Mouse (Mus musculus) liver, embryonic 15.5 days (tissue): Measurements from ENCODE around the gene 4921511M17Rik. TPM values are rescaled to one million over a fixed set of nuclear protein-coding genes. Genes with fewer than 3 reads are reported as not detected.
"Not testable (repeated sequence)": the region's sequence is repeated elsewhere in the genome, so short reads cannot be mapped to it uniquely, and the experiment has no call there.

ENCODE experiments used
- ATAC-seq: fragments of 200-750 bp; cut with Nextera tagmentation; 2 replicates; pipeline ENCODE4 v1.8.0; 2017; ENCODE audit warnings: moderate number of reproducible peaks, mild to moderate bottlenecking, moderate library complexity; ENCODE audit not compliant: insufficient read depth
- H3K27ac ChIP-seq: fragments of 300-500 bp; sonication (generic); replicated peaks from 2 replicates; pipeline ENCODE4 v1.5.1; 2015; ENCODE audit warnings: mild to moderate bottlenecking, inconsistent platforms
- H3K27me3 ChIP-seq: fragments of 300-500 bp; sonication (generic); 2 replicates; pipeline ENCODE4 v1.6.1; 2015; ENCODE audit warnings: mild to moderate bottlenecking, inconsistent platforms
- H3K36me3 ChIP-seq: fragments of 300-500 bp; sonication (generic); replicated peaks from 2 replicates; pipeline ENCODE4 v1.6.1; 2015; ENCODE audit warnings: moderate library complexity, mild to moderate bottlenecking, inconsistent platforms
- H3K4me1 ChIP-seq: fragments of 300-500 bp; sonication (generic); replicated peaks from 2 replicates; pipeline ENCODE4 v1.6.1; 2015; ENCODE audit warnings: inconsistent platforms
- H3K4me2 ChIP-seq: fragments of 300-500 bp; sonication (generic); 2 replicates; pipeline ENCODE4 v1.6.1; 2015; ENCODE audit warnings: moderate library complexity, mild to moderate bottlenecking, inconsistent platforms
- H3K4me3 ChIP-seq: fragments of 300-500 bp; sonication (generic); replicated peaks from 2 replicates; pipeline ENCODE4 v1.5.1; 2015; ENCODE audit warnings: mild to moderate bottlenecking, inconsistent platforms
- H3K9ac ChIP-seq: fragments of 300-500 bp; sonication (generic); 2 replicates; pipeline ENCODE4 v1.6.1; 2015; ENCODE audit warnings: moderate library complexity, mild to moderate bottlenecking, inconsistent platforms
- H3K9me3 ChIP-seq: fragments of 300-500 bp; sonication (generic); replicated peaks from 2 replicates; pipeline ENCODE4 v1.6.1; 2016; ENCODE audit warnings: inconsistent platforms
- WGBS: fragments of 180-500 bp; shearing (Covaris S2); methylation state at CpG from one replicate; pipeline ENCODE4 v1.1.7; 2015; ENCODE audit warnings: mixed read lengths; ENCODE audit not compliant: insufficient replicate concordance; 5-methylcytosine and 5-hydroxymethylcytosine counted together
- polyA plus RNA-seq: library from polyadenylated mRNA; unstranded; fragments of >200 nt; fragmentation: Nextera tagmentation; extraction: Ambion mirVana; gene quantifications from 2 replicates; pipeline ENCODE4 v1.2.1, GENCODE M21; 2015

4921511M17Rik gene
- polyA plus RNA-seq, result not detected in 2 replicates

DNA sequence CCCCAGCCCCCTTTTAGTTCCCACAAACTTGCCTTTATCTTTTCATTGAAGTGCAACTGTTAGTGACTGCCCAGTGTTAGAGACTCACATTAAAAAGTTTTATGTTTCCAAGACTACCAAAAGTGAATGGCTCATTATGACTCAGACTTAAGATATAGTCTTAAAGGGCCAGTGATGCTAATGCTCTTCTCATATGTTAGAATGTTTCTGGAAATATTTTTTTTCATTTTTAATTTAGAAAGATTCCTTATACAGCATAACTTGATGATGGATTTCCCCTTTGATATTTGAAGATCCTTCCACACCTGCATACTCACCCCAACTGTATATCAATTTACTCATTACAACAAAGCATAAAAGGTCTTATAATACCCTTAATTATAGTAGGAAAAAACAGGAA is at the start of gene 4921511M17Rik:
Gene 4921511M17Rik (minus strand): TSS at position 101 of the 400 bp plus-strand sequence.
- not testable (repeated sequence) for H3K27ac ChIP-seq, H3K36me3 ChIP-seq, H3K27me3 ChIP-seq, H3K9me3 ChIP-seq, H3K4me1 ChIP-seq, H3K4me2 ChIP-seq, H3K9ac ChIP-seq, H3K4me3 ChIP-seq, ATAC-seq

DNA sequence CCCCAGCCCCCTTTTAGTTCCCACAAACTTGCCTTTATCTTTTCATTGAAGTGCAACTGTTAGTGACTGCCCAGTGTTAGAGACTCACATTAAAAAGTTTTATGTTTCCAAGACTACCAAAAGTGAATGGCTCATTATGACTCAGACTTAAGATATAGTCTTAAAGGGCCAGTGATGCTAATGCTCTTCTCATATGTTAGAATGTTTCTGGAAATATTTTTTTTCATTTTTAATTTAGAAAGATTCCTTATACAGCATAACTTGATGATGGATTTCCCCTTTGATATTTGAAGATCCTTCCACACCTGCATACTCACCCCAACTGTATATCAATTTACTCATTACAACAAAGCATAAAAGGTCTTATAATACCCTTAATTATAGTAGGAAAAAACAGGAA is 21.3 kb upstream of the 4921511M17Rik start, which contains the start of gene Gm10057:
Gene Gm10057 (minus strand): TSS at position 101 of the 400 bp plus-strand sequence.
- not testable (repeated sequence) for H3K27me3 ChIP-seq, H3K4me3 ChIP-seq, H3K9me3 ChIP-seq, H3K36me3 ChIP-seq, ATAC-seq, H3K4me2 ChIP-seq, H3K4me1 ChIP-seq, H3K9ac ChIP-seq, H3K27ac ChIP-seq

DNA sequence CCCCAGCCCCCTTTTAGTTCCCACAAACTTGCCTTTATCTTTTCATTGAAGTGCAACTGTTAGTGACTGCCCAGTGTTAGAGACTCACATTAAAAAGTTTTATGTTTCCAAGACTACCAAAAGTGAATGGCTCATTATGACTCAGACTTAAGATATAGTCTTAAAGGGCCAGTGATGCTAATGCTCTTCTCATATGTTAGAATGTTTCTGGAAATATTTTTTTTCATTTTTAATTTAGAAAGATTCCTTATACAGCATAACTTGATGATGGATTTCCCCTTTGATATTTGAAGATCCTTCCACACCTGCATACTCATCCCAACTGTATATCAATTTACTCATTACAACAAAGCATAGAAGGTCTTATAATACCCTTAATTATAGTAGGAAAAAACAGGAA is 21.1 kb downstream of the 4921511M17Rik start, which contains the start of gene Samt1:
Gene Samt1 (minus strand): TSS at position 101 of the 400 bp plus-strand sequence.
- H3K27me3 ChIP-seq, H3K36me3 ChIP-seq, H3K4me2 ChIP-seq, ATAC-seq, H3K4me1 ChIP-seq, H3K9ac ChIP-seq, H3K9me3 ChIP-seq, H3K4me3 ChIP-seq, H3K27ac ChIP-seq: not testable (repeated sequence)

DNA sequence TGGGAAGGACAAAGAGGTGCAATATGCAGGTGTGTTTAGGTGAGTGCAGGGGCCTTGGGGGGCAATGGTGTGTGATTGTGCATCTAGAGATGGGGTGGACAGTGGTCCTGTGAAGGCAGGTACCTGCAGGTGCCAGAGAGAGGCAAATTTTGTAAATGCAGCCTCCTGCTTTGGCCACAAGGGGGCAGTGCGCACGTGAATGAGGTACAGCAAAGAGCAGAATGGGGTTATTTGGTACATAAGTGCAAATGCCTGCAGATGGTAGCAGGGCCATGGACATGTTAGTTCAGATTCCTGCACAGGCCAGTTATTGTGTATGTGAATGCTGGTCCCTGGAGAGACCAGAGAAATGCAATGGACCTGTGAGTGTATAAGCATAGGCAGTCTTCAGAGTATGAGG is 56.7 kb downstream of the 4921511M17Rik start:
- H3K36me3 ChIP-seq, H3K9me3 ChIP-seq, H3K4me1 ChIP-seq, ATAC-seq, H3K4me2 ChIP-seq, H3K27ac ChIP-seq, H3K9ac ChIP-seq, H3K4me3 ChIP-seq, H3K27me3 ChIP-seq: not testable (repeated sequence)
- no CpG with 5 or more reads among the region's 2 CpGs for WGBS

GRCm38 (mm10) chrX:153976467-153976866 is 57.2 kb downstream of the 4921511M17Rik start:
- not testable (repeated sequence) for H3K9ac ChIP-seq, H3K27me3 ChIP-seq, H3K4me1 ChIP-seq, H3K4me3 ChIP-seq, H3K36me3 ChIP-seq, H3K27ac ChIP-seq, H3K9me3 ChIP-seq, H3K4me2 ChIP-seq, ATAC-seq
- WGBS, result 27% methylated on average over 4 of the region's 4 CpGs

DNA sequence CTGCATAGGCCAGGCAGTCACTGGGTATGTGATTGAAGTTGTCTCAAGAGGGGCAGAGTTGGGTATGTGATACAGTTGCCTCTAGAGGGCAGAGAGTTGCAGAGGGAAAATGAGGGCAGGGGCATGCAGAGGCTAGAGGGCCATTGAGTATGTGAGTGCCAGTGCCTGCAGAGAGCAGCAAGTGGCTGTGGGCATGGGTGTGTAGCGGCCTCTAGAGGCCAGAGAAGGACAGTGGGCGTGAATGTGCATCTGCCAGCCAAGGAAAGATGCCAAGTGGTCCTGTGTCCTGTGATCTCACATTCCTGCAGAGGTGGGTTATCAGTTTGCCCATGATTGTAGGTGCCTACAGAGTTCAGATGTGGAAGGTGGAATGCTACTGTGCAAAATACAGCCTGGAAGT is 59.2 kb downstream of the 4921511M17Rik start:
- Histone ChIP-seq H3K4me3 (no peak overlapping the region), H3K4me1 (no peaks in the 10 kb centered on the region), H3K27me3 (no peaks in the 10 kb centered on the region), H3K27ac (no peak overlapping the region), H3K9me3 (no peaks in the 10 kb centered on the region), H3K36me3 (no peaks in the 10 kb centered on the region), H3K4me2 (no peak overlapping the region), H3K9ac (no peak overlapping the region)
- WGBS, result 11% methylated on average over 2 of the region's 2 CpGs
- ATAC-seq, result no peak

Other genes with a start within 250 kb of the 4921511M17Rik start
- gene Spin2c, start 201.6 kb downstream of the 4921511M17Rik start, polyA plus RNA-seq, result 0.48 and 1.1 TPM in 2 replicates
- not detected in 2 replicates for gene Samt1, start 21.2 kb downstream of the 4921511M17Rik start, polyA plus RNA-seq
- gene Gm10057, start 21.2 kb upstream of the 4921511M17Rik start, polyA plus RNA-seq, result not detected in 2 replicates
- not detected in 2 replicates for gene Gm15140, start 86.9 kb upstream of the 4921511M17Rik start, polyA plus RNA-seq